Mouse (Mus musculus) embryo, embryonic 10 days (tissue): ENCODE measurements around the gene Lfng.

Experiments
- DNase-seq: peaks from one replicate; pipeline ENCODE4 v3.0.0-alpha.2; 2015; ENCODE audit warnings: low spot score

Gene Lfng

GRCm38 (mm10) chr5:140589082-140589774 lies 17.9 kb upstream of the Lfng start:
- DNase-seq: no peak

- no peak for DNase-seq
Observed at GRCm38 (mm10) chr5:140594846-140595245, 12.3 kb upstream of the Lfng start.

GRCm38 (mm10) chr5:140596426-140596825 lies 10.7 kb upstream of the Lfng start:
- DNase-seq: no peak

GRCm38 (mm10) chr5:140596927-140597588 lies 10.1 kb upstream of the Lfng start:
- DNase-seq: no peak

GRCm38 (mm10) chr5:140597787-140598186 lies 9.3 kb upstream of the Lfng start:
- no peak for DNase-seq

- peak; percentile 24 for DNase-seq
Observed at GRCm38 (mm10) chr5:140599939-140600338, 7.2 kb upstream of the Lfng start.

- DNase-seq: no peak
Observed at GRCm38 (mm10) chr5:140601712-140602111, 5.4 kb upstream of the Lfng start.

- no peak for DNase-seq
Observed at GRCm38 (mm10) chr5:140602540-140602939, 4.6 kb upstream of the Lfng start.

- DNase-seq: no peak
Observed at GRCm38 (mm10) chr5:140604386-140604785, 2.7 kb upstream of the Lfng start.

- DNase-seq: peak; percentile 52
Observed at GRCm38 (mm10) chr5:140605228-140605627, 1.9 kb upstream of the Lfng start.

GRCm38 (mm10) chr5:140606386-140606785 lies 734 bp upstream of the Lfng start:
- peak; percentile 47 for DNase-seq

- DNase-seq: peak; percentile 26
Observed at GRCm38 (mm10) chr5:140607836-140608633, 915 bp downstream of the Lfng start.

GRCm38 (mm10) chr5:140608634-140609015 lies 1.5 kb downstream of the Lfng start:
- peak; percentile 74 for DNase-seq

GRCm38 (mm10) chr5:140609511-140610272 lies 2.6 kb downstream of the Lfng start:
- DNase-seq: peak; percentile 42

GRCm38 (mm10) chr5:140610273-140611011 lies 3.3 kb downstream of the Lfng start:
- peak; percentile 58 for DNase-seq

- peak; percentile 88 for DNase-seq
Observed at GRCm38 (mm10) chr5:140611021-140611583, 4.0 kb downstream of the Lfng start.

GRCm38 (mm10) chr5:140611611-140612185 lies 4.6 kb downstream of the Lfng start:
- peak; percentile 70 for DNase-seq

- no peak for DNase-seq
Observed at GRCm38 (mm10) chr5:140612191-140612590, 5.1 kb downstream of the Lfng start.

- no peak for DNase-seq
Observed at GRCm38 (mm10) chr5:140614141-140614540, 7.0 kb downstream of the Lfng start.

GRCm38 (mm10) chr5:140614837-140615236 lies 7.7 kb downstream of the Lfng start:
- DNase-seq: no peak
